Mouse (Mus musculus) left cerebral cortex, adult 11 months (tissue): ENCODE results near the gene Bst1.

Experiments
- DNase-seq: peaks from one replicate; pipeline ENCODE4 v3.0.0; 2022; ENCODE audit warnings: low spot score

Gene Bst1

GRCm38 (mm10) chr5:43855769-43856168 lies 37.1 kb downstream of the Bst1 start:
- no peak for DNase-seq

GRCm38 (mm10) chr5:43859663-43860062 lies 41.0 kb downstream of the Bst1 start:
- no peak for DNase-seq

- DNase-seq: no peak
Observed at GRCm38 (mm10) chr5:43860096-43860495, 41.4 kb downstream of the Bst1 start.

GRCm38 (mm10) chr5:43860670-43861431 lies 42.2 kb downstream of the Bst1 start:
- no peak for DNase-seq

- no peak for DNase-seq
Observed at GRCm38 (mm10) chr5:43863642-43864041, 45.0 kb downstream of the Bst1 start.

GRCm38 (mm10) chr5:43865316-43865715 lies 46.6 kb downstream of the Bst1 start:
- no peak for DNase-seq

GRCm38 (mm10) chr5:43868253-43868652 lies 49.6 kb downstream of the Bst1 start, which contains the start of gene Cd38:
Gene Cd38, plus strand, starts transcription at chr5:43868553.
- no peak for DNase-seq

- no peak for DNase-seq
Observed at GRCm38 (mm10) chr5:43868711-43869600, 50.3 kb downstream of the Bst1 start.

- no peak for DNase-seq
Observed at GRCm38 (mm10) chr5:43871845-43872244, 53.2 kb downstream of the Bst1 start.

- no peak for DNase-seq
Observed at GRCm38 (mm10) chr5:43872652-43873051, 54.0 kb downstream of the Bst1 start.

GRCm38 (mm10) chr5:43882034-43882433 lies 63.3 kb downstream of the Bst1 start:
- no peak for DNase-seq

- no peak for DNase-seq
Observed at GRCm38 (mm10) chr5:43885060-43885820, 66.6 kb downstream of the Bst1 start.

GRCm38 (mm10) chr5:43892386-43892785 lies 73.7 kb downstream of the Bst1 start:
- no peak for DNase-seq
